Comparison of ENCODE assay signal across 15 mouse cellular contexts in genomic region chr11:34002593-34002965, GRCm38 (mm10). TPM values are rescaled to one million over a fixed set of nuclear protein-coding genes. Genes with fewer than 3 reads are reported as not detected.
"Had no signal": no experiment of that assay in that cellular context is flagged by ENCODE, and none has a peak within 500 bp of the region (broad histone marks: within the 10 kb centered on the region; RNA-seq: fewer than 3 reads in every experiment).

No protein-coding gene starts in this region.

- H3K27me3 ChIP-seq: hindbrain, embryonic 12.5 days; intestine, embryonic 15.5 days; kidney, embryonic 15.5 days; limb, embryonic 13.5 days; limb, embryonic 15.5 days had no signal

- ATAC-seq: hindbrain, embryonic 16.5 days; intestine, embryonic 15.5 days; intestine, postnatal 0 days; liver, embryonic 12.5 days had no signal

- H3K27ac ChIP-seq: gastrocnemius, adult 2 months; heart, adult 2 months; hindbrain, embryonic 10.5 days; hindbrain, embryonic 12.5 days; hindbrain, embryonic 14.5 days; intestine, embryonic 15.5 days; kidney, embryonic 15.5 days; kidney, postnatal 0 days; limb, embryonic 13.5 days; limb, embryonic 15.5 days; liver, embryonic 12.5 days had no signal

- H3K36me3 ChIP-seq: heart, embryonic 12.5 days; hindbrain, embryonic 10.5 days; hindbrain, embryonic 12.5 days; intestine, embryonic 15.5 days; kidney, embryonic 15.5 days; limb, embryonic 13.5 days; limb, embryonic 15.5 days; liver, embryonic 12.5 days had no signal

- H3K4me1 ChIP-seq: heart, embryonic 12.5 days; intestine, embryonic 15.5 days; kidney, embryonic 15.5 days; limb, embryonic 13.5 days; limb, embryonic 15.5 days had no signal

- H3K4me3 ChIP-seq: gastrocnemius, adult 2 months; heart, adult 2 months; heart, embryonic 12.5 days; hindbrain, embryonic 10.5 days; hindbrain, embryonic 12.5 days; intestine, embryonic 15.5 days; kidney, embryonic 15.5 days; limb, embryonic 13.5 days; limb, embryonic 15.5 days; liver, embryonic 12.5 days had no signal

RNA-seq across cellular contexts. Expression of gene Kcnip1, which starts 9.6 kb away (rescaled TPM):
- polyA plus RNA-seq: liver, adult 2 months had no signal
